Mouse (Mus musculus): Measurements from ENCODE around the gene Gm20937.
"Not testable (repeated sequence)": the region's sequence is repeated elsewhere in the genome, so short reads cannot be mapped to it uniquely, and the experiment has no call there.

Gene Gm20937

DNA sequence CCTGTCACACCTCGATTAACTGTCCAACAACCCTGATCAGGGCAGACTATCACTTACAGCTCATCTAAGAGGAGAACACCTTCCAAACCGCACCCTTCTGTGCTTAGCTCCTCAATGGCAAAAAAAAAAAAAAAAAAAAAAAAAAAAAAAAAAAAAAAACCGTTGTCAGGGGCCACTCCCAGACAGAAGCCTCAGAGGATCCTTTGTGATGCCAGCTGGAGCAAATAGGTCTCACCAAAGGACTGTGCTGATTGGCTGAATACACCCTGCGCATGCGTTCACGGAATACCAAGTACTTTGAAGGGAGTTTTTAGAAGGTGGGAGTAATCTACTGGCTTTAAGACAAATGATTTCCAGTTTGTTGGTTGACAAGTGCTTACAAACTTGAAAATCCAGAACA is at the start of gene Gm20937:
Gm20937 (minus strand) TSS at position 101 of the 400 bp plus-strand sequence.
- DNase-seq: not testable (repeated sequence)

All from thymus, adult 18-20 months (tissue).